Mouse (Mus musculus): Measurements from ENCODE around the gene Tomm40l. TPM values are rescaled to one million over a fixed set of nuclear protein-coding genes. Genes with fewer than 3 reads are reported as not detected.
A peak's percentile ranks its signal among the peaks of the same experiment; 100 is the strongest.
"Not testable (repeated sequence)": the region's sequence is repeated elsewhere in the genome, so short reads cannot be mapped to it uniquely, and the experiment has no call there.

Gene Tomm40l
- total RNA-seq, 2 experiments from 2014 or later, result 84.2 to 90.5 TPM

DNA sequence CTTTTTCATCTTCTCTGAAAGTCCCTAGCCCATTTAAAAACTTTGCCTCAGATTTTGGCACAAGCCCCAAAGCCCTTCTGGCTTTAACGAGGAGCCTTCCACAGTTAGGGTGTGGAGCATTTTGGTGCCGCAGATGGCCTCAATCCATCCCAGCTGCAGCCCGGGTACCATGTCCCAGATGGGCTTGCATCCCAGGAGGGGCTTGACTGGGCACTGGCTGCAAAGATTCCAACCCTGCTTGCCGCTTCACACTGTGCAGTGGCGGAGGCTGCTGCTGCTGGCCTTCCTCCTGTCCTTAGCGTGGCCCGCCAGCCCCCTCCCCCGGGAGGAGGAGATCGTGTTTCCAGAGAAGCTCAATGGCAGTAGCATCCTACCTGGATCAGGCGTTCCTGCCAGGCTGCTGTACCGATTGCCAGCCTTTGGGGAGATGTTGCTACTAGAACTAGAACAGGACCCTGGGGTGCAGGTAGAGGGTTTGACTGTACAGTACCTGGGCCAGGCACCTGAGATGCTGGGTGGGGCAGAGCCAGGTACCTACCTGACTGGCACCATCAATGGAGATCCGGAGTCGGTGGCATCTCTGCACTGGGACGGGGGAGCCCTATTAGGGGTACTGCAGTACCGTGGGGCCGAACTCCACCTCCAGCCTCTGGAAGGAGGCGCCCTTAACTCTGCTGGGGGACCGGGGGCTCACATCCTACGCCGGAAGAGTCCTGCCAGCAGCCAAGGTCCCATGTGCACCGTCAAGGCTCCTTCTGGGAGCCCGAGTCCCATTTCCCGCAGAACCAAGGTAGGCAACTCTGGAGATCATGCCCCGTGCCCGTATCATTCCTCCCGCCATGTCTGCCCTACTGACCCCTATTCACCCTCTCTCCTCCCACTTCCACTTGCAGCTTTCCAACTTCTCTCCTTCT is 28.6 kb upstream of the Tomm40l start, which contains the start of gene Ndufs2:
Ndufs2 (minus strand) TSS at position 709 of the 914 bp plus-strand sequence.
- DNase-seq (ENCODE audit: low spot score in 2 of 2), result no peak

DNA sequence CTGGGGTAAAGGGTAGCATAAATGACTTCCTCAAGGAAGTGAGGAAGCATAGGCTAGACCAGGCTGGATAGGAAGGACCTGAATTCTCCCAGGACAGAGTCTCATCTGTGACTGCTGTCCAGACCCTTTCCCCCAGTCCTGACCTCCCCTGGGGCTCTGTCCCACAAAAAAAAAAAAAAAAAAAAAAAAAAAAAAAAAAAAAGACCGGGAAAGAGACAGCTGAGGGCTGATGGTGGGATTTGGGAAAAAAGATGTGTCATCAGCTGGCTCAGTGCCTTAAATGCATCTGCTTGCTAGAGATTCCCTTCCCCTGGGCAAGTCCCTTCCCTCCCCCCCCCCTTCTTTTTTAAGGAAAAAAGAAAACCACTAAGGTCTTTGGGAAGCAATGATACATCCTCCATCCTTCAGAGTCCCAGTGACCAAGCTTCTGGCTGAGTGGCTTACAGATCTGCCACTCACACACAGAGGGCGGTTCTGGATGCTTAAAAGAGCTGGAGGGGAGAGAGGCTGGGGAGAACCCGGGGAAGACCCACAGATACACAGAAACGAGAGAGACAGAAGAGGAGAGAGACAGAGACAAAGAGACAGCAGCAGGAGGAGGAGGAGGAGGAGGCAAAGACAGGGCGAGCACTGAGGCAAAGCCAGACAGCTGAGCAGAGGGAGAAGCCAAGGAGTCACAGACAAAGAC is 27.7 kb upstream of the Tomm40l start, which contains the start of gene Adamts4:
Adamts4 (plus strand) TSS at position 509 of the 688 bp plus-strand sequence.
- peak in 1 of 2 experiments; percentile 51 for DNase-seq (ENCODE audit: low spot score in 2 of 2)

DNA sequence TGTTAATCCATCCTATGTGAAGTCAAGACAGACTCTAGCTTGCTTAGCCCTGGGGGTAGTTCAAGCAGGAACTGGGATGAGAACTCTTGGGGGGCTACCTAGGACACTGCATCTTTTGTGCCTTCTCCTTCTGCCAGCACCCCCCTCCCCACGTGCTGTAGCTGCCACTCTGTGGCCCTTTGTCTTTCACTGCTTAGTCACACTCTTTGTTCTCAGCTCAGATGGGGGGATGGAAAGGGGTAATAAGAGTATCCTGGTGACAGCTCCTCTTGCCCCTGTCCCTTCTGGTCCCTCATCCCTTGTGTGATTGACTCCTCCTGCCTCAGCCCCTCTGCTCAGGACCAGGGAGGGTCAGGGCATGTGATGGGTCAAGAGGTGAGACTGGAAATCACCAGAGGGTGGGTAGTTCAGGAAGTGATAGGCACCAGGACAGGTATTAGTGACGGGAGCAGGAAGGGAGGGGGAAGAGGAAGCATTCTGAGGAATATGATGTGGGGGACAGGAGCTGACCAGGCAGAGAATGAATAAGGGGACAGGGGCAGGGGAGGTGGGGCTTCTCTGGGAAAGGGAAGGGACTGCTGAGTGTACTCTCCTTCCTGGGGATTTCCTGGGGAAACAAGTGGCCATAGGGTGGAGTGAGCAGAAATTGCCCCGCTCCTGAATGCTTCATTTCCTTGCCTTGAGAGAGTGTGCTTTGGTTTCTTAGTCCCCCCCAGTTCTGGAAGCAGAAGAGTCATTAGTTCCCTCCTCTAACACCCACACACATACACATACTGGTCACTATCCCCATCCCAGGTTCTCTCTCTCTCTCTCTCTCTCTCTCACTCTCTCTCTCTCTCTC is 26.3 kb upstream of the Tomm40l start:
- no peak for DNase-seq (ENCODE audit: low spot score in 2 of 2)

- no peak for DNase-seq (ENCODE audit: low spot score in 2 of 2)
Observed at GRCm38 (mm10) chr1:171247916-171248315, 25.6 kb upstream of the Tomm40l start.

DNA sequence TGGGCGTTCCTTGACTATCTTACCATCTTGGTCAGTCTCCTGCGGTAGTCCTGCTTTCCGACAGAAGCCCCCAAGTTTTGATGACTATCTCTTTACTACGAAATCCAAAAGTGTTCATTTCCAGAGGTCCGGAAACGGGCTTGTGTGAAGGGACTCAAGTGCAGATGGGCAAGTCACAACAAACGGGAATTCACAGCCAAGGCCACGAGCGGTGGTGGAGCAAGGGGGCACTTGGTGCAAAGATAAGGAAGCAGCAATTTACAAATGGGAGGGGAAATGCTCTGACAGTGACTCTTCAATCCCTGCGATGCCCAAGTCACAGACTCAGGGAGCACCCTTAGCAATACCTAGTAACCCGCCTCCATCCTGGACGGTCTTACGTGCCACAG is 25.1 kb upstream of the Tomm40l start:
- DNase-seq (ENCODE audit: low spot score in 2 of 2), result no peak

GRCm38 (mm10) chr1:171246709-171247452 is 24.6 kb upstream of the Tomm40l start:
- peak; percentile 98 for DNase-seq (ENCODE audit: low spot score in 2 of 2)

DNA sequence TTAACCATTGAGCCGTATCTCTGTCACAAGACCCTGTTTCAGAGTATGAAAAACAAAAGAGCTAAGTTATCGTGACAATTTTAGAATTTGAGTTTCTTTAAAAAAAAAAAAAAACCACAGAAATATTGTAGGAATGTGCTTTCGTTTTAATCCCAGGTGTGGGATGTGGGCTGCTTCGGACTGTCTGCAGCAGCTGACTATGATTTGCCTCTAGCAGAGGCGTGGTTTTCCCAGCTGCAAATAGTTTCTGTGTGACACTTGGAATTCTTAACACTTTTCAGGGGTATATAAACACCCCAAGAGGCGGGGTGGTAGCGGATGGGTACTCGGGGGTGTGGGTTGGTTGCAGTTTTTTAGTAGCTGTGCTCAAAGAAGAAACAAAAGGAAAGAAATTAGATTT is 23.0 kb upstream of the Tomm40l start:
- no peak for DNase-seq (ENCODE audit: low spot score in 2 of 2)

DNA sequence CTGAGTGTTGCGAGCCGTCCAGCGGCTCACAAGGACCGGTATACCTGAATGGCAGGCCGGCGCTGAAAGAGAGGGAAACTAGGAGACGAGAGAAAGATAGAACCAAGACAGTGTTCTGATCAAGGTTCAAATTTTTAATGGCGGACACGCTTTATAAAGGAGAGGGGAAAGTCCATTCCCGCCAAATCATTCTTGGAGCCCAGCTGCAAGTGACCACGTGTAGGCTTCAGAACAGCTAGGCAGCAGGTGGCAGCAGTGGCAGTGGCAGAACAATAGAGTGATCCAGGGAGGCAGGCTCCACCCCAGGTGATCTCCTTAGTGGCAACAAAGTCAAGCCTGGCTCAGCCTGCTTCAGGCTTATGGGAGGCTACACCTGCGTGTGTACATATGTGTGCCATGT is 19.6 kb upstream of the Tomm40l start:
- not testable (repeated sequence) for DNase-seq (ENCODE audit: low spot score in 2 of 2)

- DNase-seq (ENCODE audit: low spot score in 2 of 2), result no peak
Observed at GRCm38 (mm10) chr1:171240911-171241310, 18.6 kb upstream of the Tomm40l start.

GRCm38 (mm10) chr1:171239992-171240744 is 17.9 kb upstream of the Tomm40l start:
- no peak for DNase-seq (ENCODE audit: low spot score in 2 of 2)

- peak; percentile 53 to 55 for DNase-seq (ENCODE audit: low spot score in 2 of 2)
Observed at GRCm38 (mm10) chr1:171238463-171238862, 16.1 kb upstream of the Tomm40l start.

DNA sequence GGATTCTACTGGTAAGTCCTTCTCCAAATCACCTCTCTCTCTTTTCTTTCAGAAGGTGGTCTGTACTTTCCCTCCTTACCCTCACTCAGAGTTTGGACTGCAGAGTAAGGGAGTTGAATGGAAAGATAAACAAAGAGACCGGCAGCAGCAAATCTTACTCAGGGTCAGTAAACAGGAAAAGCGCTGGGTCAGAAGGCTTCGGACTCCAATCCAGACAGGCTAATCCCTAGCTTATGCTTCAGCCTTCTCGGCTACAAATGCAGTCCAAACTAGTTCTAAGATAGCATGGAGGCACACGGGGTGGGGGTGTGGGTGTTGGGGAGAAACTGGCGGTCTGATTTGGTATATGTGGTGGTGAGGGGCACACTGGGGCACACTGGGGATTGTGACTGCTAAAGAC is 15.1 kb upstream of the Tomm40l start:
- DNase-seq (ENCODE audit: low spot score in 2 of 2), result no peak

DNA sequence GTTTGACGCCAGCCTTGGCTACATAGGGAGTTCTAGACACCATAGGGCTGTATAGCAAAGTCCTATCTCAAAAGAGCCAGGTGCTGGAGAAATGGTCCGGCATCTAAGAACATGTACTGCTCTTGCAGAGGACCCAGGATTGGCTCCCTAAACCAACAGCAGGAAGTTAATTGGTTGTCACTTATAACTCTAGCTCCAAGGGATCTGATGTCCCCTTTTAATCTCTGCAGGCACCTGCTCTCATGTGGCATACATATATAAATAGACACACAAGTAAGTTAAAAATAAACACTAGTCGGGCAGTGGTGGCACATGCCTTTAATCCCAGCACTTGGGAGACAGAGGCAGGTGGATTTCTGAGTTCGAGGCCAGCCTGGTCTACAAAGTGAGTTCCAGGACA is 13.5 kb upstream of the Tomm40l start:
- DNase-seq (ENCODE audit: low spot score in 2 of 2), result no peak

GRCm38 (mm10) chr1:171234538-171234937 is 12.2 kb upstream of the Tomm40l start:
- DNase-seq (ENCODE audit: low spot score in 2 of 2), result no peak

GRCm38 (mm10) chr1:171234126-171234525 is 11.8 kb upstream of the Tomm40l start, which contains the start of gene Fcer1g:
TSS of gene Fcer1g (minus strand) at chr1:171234365.
- no peak for DNase-seq (ENCODE audit: low spot score in 2 of 2)

- no peak for DNase-seq (ENCODE audit: low spot score in 2 of 2)
Observed at GRCm38 (mm10) chr1:171232800-171233730, 10.8 kb upstream of the Tomm40l start.

- DNase-seq (ENCODE audit: low spot score in 2 of 2), result no peak
Observed at GRCm38 (mm10) chr1:171232348-171232747, 10.0 kb upstream of the Tomm40l start.

- DNase-seq (ENCODE audit: low spot score in 2 of 2), result no peak
Observed at GRCm38 (mm10) chr1:171231844-171232243, 9.5 kb upstream of the Tomm40l start.

DNA sequence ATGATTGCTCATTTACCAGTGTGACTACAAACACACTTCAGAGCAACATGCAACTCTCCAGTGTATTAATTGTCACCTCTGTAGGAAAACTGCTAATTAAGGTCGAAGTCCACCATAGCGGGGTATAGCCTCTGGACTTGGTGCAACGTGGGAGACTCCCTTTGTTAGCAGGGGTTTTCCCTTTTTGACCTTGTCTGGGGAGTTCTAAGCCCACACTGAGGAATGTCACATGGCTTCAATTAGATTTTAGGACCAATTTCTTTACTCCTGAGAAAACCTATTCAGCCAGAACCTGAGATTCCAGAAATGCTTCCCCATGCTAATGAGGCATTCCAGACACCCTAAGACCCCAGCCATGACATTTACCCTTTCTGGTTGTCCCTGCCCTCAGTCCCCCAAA is 7.9 kb upstream of the Tomm40l start:
- no peak for DNase-seq (ENCODE audit: low spot score in 2 of 2)
